Mouse (Mus musculus): Measurements from ENCODE around the gene Pdzd2. TPM values are rescaled to one million over a fixed set of nuclear protein-coding genes. Genes with fewer than 3 reads are reported as not detected.

Pdzd2 gene
- polyA plus RNA-seq, 2 experiments: 0.19 to 0.89 TPM

DNA sequence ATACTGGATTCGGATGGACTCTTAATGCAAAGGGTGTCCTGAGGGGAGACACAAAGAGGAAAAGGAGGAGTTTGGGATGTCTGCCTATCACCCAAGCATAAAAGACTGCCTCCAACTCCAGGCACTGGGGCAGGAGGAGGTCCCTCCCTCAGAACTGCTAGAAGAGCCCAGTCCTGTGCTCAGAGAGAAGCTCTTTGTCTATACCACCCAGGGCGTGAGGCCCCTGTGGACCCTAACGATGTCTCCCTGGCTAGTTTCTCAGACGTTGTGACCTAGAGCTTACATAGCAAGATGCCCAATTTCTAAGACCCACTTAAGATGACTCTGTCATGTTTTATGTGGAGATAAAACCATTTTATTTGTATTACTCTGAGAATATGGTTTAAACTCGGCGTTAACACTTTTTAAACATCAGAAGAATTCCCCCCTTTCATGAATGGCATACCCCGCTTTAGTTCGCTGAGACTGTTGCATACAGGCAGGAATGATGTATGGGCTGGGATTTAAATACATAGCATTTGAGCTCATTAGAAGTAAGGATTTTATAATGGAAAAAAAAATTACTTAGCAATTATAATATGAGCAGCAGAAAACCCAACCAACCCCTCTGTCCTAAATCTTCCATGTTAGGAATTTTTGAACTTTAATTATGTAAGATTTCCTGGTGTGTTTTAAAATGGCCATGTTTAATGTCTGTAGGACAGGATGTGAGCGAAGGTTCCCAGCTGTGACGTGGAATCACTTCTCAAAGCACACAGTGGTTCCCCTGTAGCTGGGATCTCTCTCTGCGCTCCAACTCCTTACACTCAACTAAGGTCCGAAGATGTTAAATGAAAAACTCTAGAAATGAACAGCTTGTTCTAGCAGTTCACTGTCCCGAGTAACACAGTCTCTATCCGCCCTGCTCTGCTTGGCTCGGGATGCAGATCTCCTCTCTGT is 268.6 kb downstream of the Pdzd2 start:
- H3K27ac ChIP-seq: no peak overlapping the region
- H3K4me2 ChIP-seq (ENCODE audit: low read depth): no peak overlapping the region
- no peak overlapping the region for H3K9ac ChIP-seq (replicated peaks)
- no peaks in the 10 kb centered on the region for H3K27me3 ChIP-seq (ENCODE audit: control insufficient read depth, insufficient read depth, low read length)
- H3K36me3 ChIP-seq (replicated peaks; ENCODE audit: control insufficient read depth, insufficient read depth, low read depth): no peaks in the 10 kb centered on the region
- no peaks in the 10 kb centered on the region for H3K4me1 ChIP-seq (replicated peaks; ENCODE audit: control insufficient read depth in 2 of 2, insufficient read depth in 2 of 2, low read length in 1 of 2)
- ATAC-seq (ENCODE audit: insufficient read depth): no peak
- TF ChIP-seq EP300 (IDR thresholded peaks at IDR 0.05; ENCODE audit: low read depth) (no peak), CTCF (IDR thresholded peaks at IDR 0.05; ENCODE audit: low read depth) (no peak)
- H3K4me3 ChIP-seq (ENCODE audit: insufficient read depth in 1 of 2, low read depth in 2 of 2, low read length in 2 of 2): no peak overlapping the region
- WGBS (ENCODE audit: insufficient replicate concordance): 69% methylated on average over 15 of the region's 15 CpGs
- no peaks in the 10 kb centered on the region for H3K9me3 ChIP-seq (ENCODE audit: control insufficient read depth, low read length)
- no peak for DNase-seq (ENCODE audit: low read depth in 3 of 3, low spot score in 3 of 3)

DNA sequence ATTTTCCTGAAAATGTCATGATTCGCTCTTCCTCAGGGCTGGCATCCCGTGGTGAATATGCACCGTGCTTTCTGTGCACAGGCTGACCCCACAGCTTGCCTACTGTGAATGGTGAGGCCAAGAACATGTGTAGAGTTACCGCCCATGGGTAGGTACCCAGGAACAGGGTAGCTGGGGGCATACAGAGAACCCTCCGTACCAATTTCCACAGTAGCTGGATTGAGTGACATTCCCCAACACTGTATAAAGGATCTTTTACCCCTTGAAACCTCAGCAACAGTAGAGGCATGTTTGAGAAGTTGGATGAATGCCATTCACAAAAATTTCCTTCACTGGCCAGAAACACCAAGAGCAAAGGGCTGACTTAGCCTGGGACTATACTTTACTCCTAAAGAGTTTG is 271.1 kb downstream of the Pdzd2 start:
- Histone ChIP-seq H3K36me3 (replicated peaks; ENCODE audit: control insufficient read depth, insufficient read depth, low read depth) (no peaks in the 10 kb centered on the region), H3K27me3 (ENCODE audit: control insufficient read depth, insufficient read depth, low read length) (no peaks in the 10 kb centered on the region), H3K4me2 (ENCODE audit: low read depth) (no peak overlapping the region), H3K4me1 (replicated peaks; ENCODE audit: control insufficient read depth in 2 of 2, insufficient read depth in 2 of 2, low read length in 1 of 2) (no peaks in the 10 kb centered on the region), H3K27ac (no peak overlapping the region), H3K9ac (replicated peaks) (no peak overlapping the region), H3K4me3 (ENCODE audit: insufficient read depth in 1 of 2, low read depth in 2 of 2, low read length in 2 of 2) (no peak overlapping the region), H3K9me3 (ENCODE audit: control insufficient read depth, low read length) (no peaks in the 10 kb centered on the region)
- DNase-seq (ENCODE audit: low read depth in 3 of 3, low spot score in 3 of 3): no peak
- 74% methylated on average over 5 of the region's 5 CpGs for WGBS (ENCODE audit: insufficient replicate concordance)
- TF ChIP-seq EP300 (IDR thresholded peaks at IDR 0.05; ENCODE audit: low read depth) (no peak), CTCF (IDR thresholded peaks at IDR 0.05; ENCODE audit: low read depth) (no peak)
- ATAC-seq (ENCODE audit: insufficient read depth): no peak

DNA sequence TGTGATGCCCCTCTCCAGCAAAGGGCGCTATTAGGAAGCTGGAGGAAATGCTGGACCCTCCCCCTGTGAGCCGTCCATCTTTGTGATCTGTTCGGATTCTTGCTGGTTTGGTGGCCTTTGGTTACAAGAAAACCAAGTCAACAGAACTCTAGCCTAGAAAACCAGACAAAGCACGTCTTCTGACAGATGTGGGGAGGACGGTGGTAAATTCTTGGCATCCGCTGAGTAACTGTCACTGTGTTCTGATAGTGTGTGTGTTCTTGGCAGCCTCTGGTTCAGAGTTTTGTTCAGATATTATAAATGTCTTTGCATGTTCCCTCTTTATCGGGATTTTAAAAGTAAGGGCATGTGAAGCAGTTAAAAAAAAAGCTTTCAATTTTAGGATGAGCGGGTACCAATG is 274.0 kb downstream of the Pdzd2 start:
- DNase-seq (ENCODE audit: low read depth in 3 of 3, low spot score in 3 of 3): no peak
- no peaks in the 10 kb centered on the region for H3K36me3 ChIP-seq (replicated peaks; ENCODE audit: control insufficient read depth, insufficient read depth, low read depth)
- H3K4me2 ChIP-seq (ENCODE audit: low read depth): no peak overlapping the region
- no peaks in the 10 kb centered on the region for H3K9me3 ChIP-seq (ENCODE audit: control insufficient read depth, low read length)
- no peak for TF ChIP-seq EP300 (IDR thresholded peaks at IDR 0.05; ENCODE audit: low read depth)
- no peak for TF ChIP-seq CTCF (IDR thresholded peaks at IDR 0.05; ENCODE audit: low read depth)
- 67% methylated on average over 8 of the region's 8 CpGs for WGBS (ENCODE audit: insufficient replicate concordance)
- no peak overlapping the region for H3K4me3 ChIP-seq (ENCODE audit: insufficient read depth in 1 of 2, low read depth in 2 of 2, low read length in 2 of 2)
- no peak overlapping the region for H3K9ac ChIP-seq (replicated peaks)
- no peaks in the 10 kb centered on the region for H3K27me3 ChIP-seq (ENCODE audit: control insufficient read depth, insufficient read depth, low read length)
- ATAC-seq (ENCODE audit: insufficient read depth): no peak
- H3K4me1 ChIP-seq (replicated peaks; ENCODE audit: control insufficient read depth in 2 of 2, insufficient read depth in 2 of 2, low read length in 1 of 2): no peaks in the 10 kb centered on the region
- no peak overlapping the region for H3K27ac ChIP-seq

DNA sequence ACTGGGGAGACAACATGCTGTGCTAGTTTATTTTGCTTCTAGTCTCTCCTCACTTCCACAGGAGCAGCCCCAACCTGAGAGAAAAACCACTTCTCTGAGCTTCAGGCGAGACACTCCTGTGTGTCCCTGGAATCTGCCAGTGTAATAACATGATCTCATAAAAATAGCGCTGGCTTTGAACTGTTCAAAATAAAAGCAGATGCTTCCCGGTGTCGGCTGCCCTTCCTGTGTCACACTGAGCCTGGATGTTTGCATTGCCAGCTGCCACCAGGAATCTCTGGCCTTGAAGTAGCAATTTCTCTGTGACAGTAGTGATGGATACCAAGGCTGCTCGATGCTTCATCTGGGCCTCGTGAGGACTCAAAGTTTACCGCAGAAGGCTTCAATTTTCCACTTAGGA is 282.9 kb downstream of the Pdzd2 start:
- Histone ChIP-seq H3K4me2 (ENCODE audit: low read depth) (no peak overlapping the region), H3K9ac (replicated peaks) (no peak overlapping the region), H3K36me3 (replicated peaks; ENCODE audit: control insufficient read depth, insufficient read depth, low read depth) (no peaks in the 10 kb centered on the region), H3K4me1 (replicated peaks; ENCODE audit: control insufficient read depth in 2 of 2, insufficient read depth in 2 of 2, low read length in 1 of 2) (no peaks in the 10 kb centered on the region), H3K27me3 (ENCODE audit: control insufficient read depth, insufficient read depth, low read length) (no peaks in the 10 kb centered on the region), H3K9me3 (ENCODE audit: control insufficient read depth, low read length) (no peaks in the 10 kb centered on the region), H3K27ac (no peak overlapping the region), H3K4me3 (ENCODE audit: insufficient read depth in 1 of 2, low read depth in 2 of 2, low read length in 2 of 2) (no peak overlapping the region)
- TF ChIP-seq EP300 (IDR thresholded peaks at IDR 0.05; ENCODE audit: low read depth): no peak
- no peak for TF ChIP-seq CTCF (IDR thresholded peaks at IDR 0.05; ENCODE audit: low read depth)
- DNase-seq (ENCODE audit: low read depth in 3 of 3, low spot score in 3 of 3): no peak
- 45% methylated on average over 7 of the region's 7 CpGs for WGBS (ENCODE audit: insufficient replicate concordance)
- no peak for ATAC-seq (ENCODE audit: insufficient read depth)

DNA sequence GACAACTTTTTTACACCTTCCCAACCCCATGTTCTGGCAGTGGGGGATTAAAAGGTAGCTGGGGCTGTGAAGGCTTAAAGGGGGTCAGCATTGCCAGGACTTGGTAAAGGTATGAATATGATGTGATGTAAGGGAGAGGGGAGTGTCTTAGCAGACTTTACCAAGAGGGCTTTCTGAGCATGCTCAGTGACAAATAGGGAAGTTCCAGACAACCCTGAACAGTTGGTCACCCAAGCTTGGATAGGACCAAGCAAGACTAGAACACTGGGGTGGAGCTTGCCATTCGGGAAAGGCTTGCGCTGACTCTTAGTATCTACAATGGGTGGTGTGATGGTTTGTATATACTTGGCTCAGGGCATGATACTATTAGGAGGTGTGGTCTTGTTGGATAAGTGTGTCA is 286.4 kb downstream of the Pdzd2 start:
- 73% methylated on average over 2 of the region's 2 CpGs for WGBS (ENCODE audit: insufficient replicate concordance)
- H3K9me3 ChIP-seq (ENCODE audit: control insufficient read depth, low read length): no peaks in the 10 kb centered on the region
- TF ChIP-seq EP300 (IDR thresholded peaks at IDR 0.05; ENCODE audit: low read depth) (no peak), CTCF (IDR thresholded peaks at IDR 0.05; ENCODE audit: low read depth) (no peak)

More for the DNA sequence above, 286.4 kb downstream of the Pdzd2 start:
- no peak overlapping the region for H3K27ac ChIP-seq
- H3K9ac ChIP-seq (replicated peaks): no peak overlapping the region
- no peak overlapping the region for H3K4me2 ChIP-seq (ENCODE audit: low read depth)
- H3K36me3 ChIP-seq (replicated peaks; ENCODE audit: control insufficient read depth, insufficient read depth, low read depth): no peaks in the 10 kb centered on the region
- H3K4me1 ChIP-seq (replicated peaks; ENCODE audit: control insufficient read depth in 2 of 2, insufficient read depth in 2 of 2, low read length in 1 of 2): no peaks in the 10 kb centered on the region
- DNase-seq (ENCODE audit: low read depth in 3 of 3, low spot score in 3 of 3): no peak
- no peaks in the 10 kb centered on the region for H3K27me3 ChIP-seq (ENCODE audit: control insufficient read depth, insufficient read depth, low read length)
- H3K4me3 ChIP-seq (ENCODE audit: insufficient read depth in 1 of 2, low read depth in 2 of 2, low read length in 2 of 2): no peak overlapping the region
- no peak for ATAC-seq (ENCODE audit: insufficient read depth)
